15 mouse cellular contexts compared by ENCODE assay signal in genomic region chr12:105947332-105947731, GRCm38 (mm10).
DNase-seq lines count a peak whose midpoint lies in the region; ATAC-seq and TF ChIP-seq lines count a peak whose summit lies in the region.
"Had no signal": no experiment of that assay in that cellular context is flagged by ENCODE, and none has a peak within 500 bp of the region (broad histone marks: within the 10 kb centered on the region; RNA-seq: fewer than 3 reads in every experiment).

No protein-coding gene starts in this region.

- no peak overlapping the region for H3K4me2 ChIP-seq in lung, postnatal 0 days (replicated peaks; ENCODE audit: low read depth, low read length)

- TF ChIP-seq POLR2A in lung, adult 2 months (IDR thresholded peaks at IDR 0.05; ENCODE audit: borderline replicate concordance, extremely low read depth, low read depth, low read length), result no peak

- H3K4me1 ChIP-seq in lung, postnatal 0 days (ENCODE audit: insufficient read depth, low read depth, low read length), result no peaks in the 10 kb centered on the region
- H3K4me1 ChIP-seq in lung, adult 2 months (ENCODE audit: control insufficient read depth, insufficient read depth, low read length), result no peaks in the 10 kb centered on the region
- H3K4me1 ChIP-seq: megakaryocyte, embryonic 14.5 days had no signal

- H3K27me3 ChIP-seq in lung, postnatal 0 days (replicated peaks; ENCODE audit: insufficient read depth, low read length), result no peaks in the 10 kb centered on the region
- H3K27me3 ChIP-seq in splenic B cell, adult 2 months (ENCODE audit: control insufficient read depth, insufficient read depth, low read length, poor library complexity, severe bottlenecking), result no peaks in the 10 kb centered on the region

- WGBS in lung, postnatal 0 days, result 56% methylated on average over 5 of the region's 5 CpGs
- WGBS in lung, adult 2 months, result 53% methylated on average over 5 of the region's 5 CpGs

- H3K36me3 ChIP-seq in lung, postnatal 0 days (ENCODE audit: insufficient read depth, low read length), result no peaks in the 10 kb centered on the region
- no peaks in the 10 kb centered on the region for H3K36me3 ChIP-seq in splenic B cell, adult 2 months (ENCODE audit: control insufficient read depth, insufficient read depth, low read length, poor library complexity, severe bottlenecking)

- TF ChIP-seq CTCF in gastrocnemius, adult 2 months (IDR thresholded peaks at IDR 0.05), result peak; percentile 19; the same call in 1 of the 2 replicates
- TF ChIP-seq CTCF in lung, postnatal 0 days (IDR thresholded peaks at IDR 0.05), result peak; percentile 34; the same call in 1 of the 2 replicates
- TF ChIP-seq CTCF in lung, adult 2 months (IDR thresholded peaks at IDR 0.05; ENCODE audit: insufficient read depth, low read length), result no peak

- H3K4me3 ChIP-seq in gastrocnemius, adult 2 months, result no peak overlapping the region
- no peak overlapping the region for H3K4me3 ChIP-seq in lung, postnatal 0 days (ENCODE audit: low read depth, low read length)
- H3K4me3 ChIP-seq in lung, adult 2 months (replicated peaks; ENCODE audit: extremely low read depth, low read depth, low read length), result no peak overlapping the region
- H3K4me3 ChIP-seq: megakaryocyte, embryonic 14.5 days had no signal

- no peak for DNase-seq in gastrocnemius, adult 2 months
- DNase-seq in gastrocnemius, postnatal 14 days, result no peak
- DNase-seq in lung, postnatal 0 days (ENCODE audit: low spot score), result no peak
- DNase-seq in lung, adult 2 months, result no peak
- peak; percentile 8 for DNase-seq in NIH3T3 (ENCODE audit: low read depth)
- peak; percentile 12 for DNase-seq in splenic B cell, adult 2 months (ENCODE audit: low read depth, low spot score)
- DNase-seq in cerebellum, postnatal 10 days, result no peak
- DNase-seq in right cerebral cortex, adult 18-20 months, result no peak
- DNase-seq: adrenal gland, postnatal 14 days; cerebellum, postnatal 14 days; kidney, postnatal 14 days; lung, adult 18-20 months; right cerebral cortex, postnatal 14 days; thymus, postnatal 14 days had no signal

- no peak for ATAC-seq in lung, postnatal 0 days

- H3K27ac ChIP-seq in gastrocnemius, adult 2 months, result no peak overlapping the region
- no peak overlapping the region for H3K27ac ChIP-seq in lung, postnatal 0 days (ENCODE audit: low read length)

- H3K9ac ChIP-seq in lung, postnatal 0 days (replicated peaks; ENCODE audit: low read depth), result no peak overlapping the region

- TF ChIP-seq EP300 in lung, postnatal 0 days (IDR thresholded peaks at IDR 0.05), result no peak

- no peaks in the 10 kb centered on the region for H3K9me3 ChIP-seq in lung, postnatal 0 days (ENCODE audit: low read length)

- intact Hi-C loops in gastrocnemius, adult 2 months (cut with DNase I), result no loop called here
- intact Hi-C loops in gastrocnemius, postnatal 14 days (cut with DNase I; ENCODE audit: low total_unique reads), result no loop called here

Comparison
In these comparisons a context has a peak if more than half of its experiments do, and no peak if none do; other contexts are left out.
1. DNase-seq: peak in NIH3T3 (single experiment) and splenic B cell, adult 2 months (single experiment); none in gastrocnemius, adult 2 months (single experiment), gastrocnemius, postnatal 14 days (single experiment), lung, postnatal 0 days (single experiment), lung, adult 2 months (single experiment), cerebellum, postnatal 10 days (0 of 2) and right cerebral cortex, adult 18-20 months (single experiment).